Mouse (Mus musculus) C2C12 (cell line): ENCODE results near the gene Timp4.

Experiments used
- CEBPB ChIP-seq: IDR thresholded peaks from one replicate; pipeline ENCODE4 v1.6.1; 2011; ENCODE audit warnings: low read depth, mild to moderate bottlenecking, control low read depth, moderate library complexity
- CTCF ChIP-seq: IDR thresholded peaks from one replicate; pipeline ENCODE4 v1.5.1; 2011; ENCODE audit not compliant: control insufficient read depth, insufficient read depth, insufficient read length
- FOSL1 ChIP-seq: IDR thresholded peaks from one replicate; pipeline ENCODE4 v1.8.0; 2011; ENCODE audit warnings: mild to moderate bottlenecking, low read length; ENCODE audit not compliant: poor library complexity, insufficient read depth, severe bottlenecking
- MAX ChIP-seq: IDR thresholded peaks from one replicate; pipeline ENCODE4 v1.6.1; 2011; ENCODE audit warnings: mild to moderate bottlenecking, control low read depth
- USF1 ChIP-seq: IDR thresholded peaks from one replicate; pipeline ENCODE4 v1.6.1; 2011; ENCODE audit warnings: low read depth, mild to moderate bottlenecking, control low read depth, moderate library complexity

GRCm38 (mm10) chr6:115286441-115286840 is 34.4 kb upstream of the Timp4 start:
- TF ChIP-seq CTCF (no peak), MAX (no peak), FOSL1 (no peak), USF1 (no peak), CEBPB (no peak)
